Mouse (Mus musculus) c-Kit-negative CD71-positive TER-119-positive erythroid progenitor cells, embryonic 14.5 days (primary cell): ENCODE results near the gene Gabrp.
A peak's percentile ranks its signal among the peaks of the same experiment; 100 is the strongest.

Source experiments
- DNase-seq: peaks from one replicate; pipeline ENCODE4 v3.0.0-alpha.2; 2013; ENCODE audit warnings: low read depth, low spot score

The Gabrp gene

DNA sequence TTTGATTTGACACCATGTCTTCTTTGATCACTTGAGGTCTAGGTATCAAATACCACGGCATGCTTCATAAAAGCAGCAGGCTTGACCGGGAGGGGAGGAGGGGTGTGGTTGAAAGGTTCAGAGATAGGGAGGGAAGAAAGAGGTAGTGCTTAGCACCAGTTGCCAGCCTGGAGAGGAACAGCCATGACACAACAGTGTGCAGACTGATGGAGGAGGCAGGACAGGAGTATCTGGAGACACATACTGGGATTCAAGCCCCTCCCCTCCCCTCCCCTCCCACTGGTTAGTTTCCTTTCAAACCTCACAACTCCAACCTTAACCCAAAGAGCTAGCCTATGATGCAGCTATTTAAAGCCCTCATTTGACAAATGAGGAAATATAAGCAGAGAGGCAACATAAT lies 49.2 kb downstream of the Gabrp start:
- no peak for DNase-seq

DNA sequence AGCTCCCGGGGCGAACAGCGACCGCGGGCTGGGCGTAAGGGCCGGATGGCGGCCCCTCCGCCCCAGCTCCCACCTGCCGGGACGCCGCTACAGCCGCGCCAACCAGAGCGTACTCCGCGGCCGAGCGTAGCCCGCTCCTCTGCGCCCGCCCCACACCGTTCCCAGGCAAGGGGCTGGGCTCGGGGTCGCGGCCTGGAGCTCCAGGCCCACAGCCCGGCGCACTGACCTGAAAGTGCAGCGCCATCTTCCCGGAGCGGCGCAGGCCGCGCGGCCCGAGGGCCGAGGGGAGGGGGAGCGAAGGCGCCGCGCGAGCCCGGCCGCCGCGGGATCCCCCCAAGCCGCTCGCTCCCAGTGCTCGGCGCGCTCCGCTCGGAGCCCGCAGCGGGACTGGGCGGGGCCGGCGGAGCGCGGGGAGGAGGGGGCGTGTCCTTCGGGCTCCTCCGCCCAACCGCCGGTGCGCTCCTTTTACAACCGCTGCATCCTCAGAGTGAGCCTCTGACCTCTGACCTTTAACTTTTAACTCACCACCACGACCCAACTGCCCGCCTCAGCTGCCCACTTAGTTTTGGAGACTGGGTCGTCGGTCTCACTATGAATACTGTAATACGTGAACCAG lies 65.3 kb downstream of the Gabrp start, which contains the start of gene Ranbp17:
Gene Ranbp17 (minus strand): TSS at position 371 of the 616 bp plus-strand sequence.
- DNase-seq, result peak; percentile 44

DNA sequence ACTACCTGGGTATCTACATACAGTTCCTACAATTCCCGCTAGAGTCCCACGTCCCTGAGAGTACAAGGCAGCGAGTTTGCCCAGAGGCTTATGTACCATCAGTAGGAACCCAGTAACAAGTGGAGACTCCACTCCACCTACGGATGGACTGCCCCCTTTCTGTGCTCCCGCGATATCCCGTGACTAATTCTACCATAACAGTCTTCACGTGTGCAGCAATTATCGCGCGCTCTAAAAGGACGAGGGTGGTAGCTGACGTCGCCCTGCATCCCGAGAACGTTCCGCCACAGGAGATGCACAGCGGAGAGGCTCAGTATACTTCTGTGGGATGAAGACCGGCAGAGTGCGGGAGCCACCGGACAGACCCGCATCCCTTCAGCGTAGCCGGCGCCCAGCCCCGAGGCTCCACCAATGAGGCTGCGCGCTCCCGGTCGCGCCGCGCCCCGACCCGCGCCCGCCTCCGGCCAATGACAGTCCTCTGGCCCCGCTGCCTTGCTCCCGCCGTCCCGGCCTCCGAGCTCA lies 65.8 kb downstream of the Gabrp start:
- DNase-seq, result peak; percentile 31

DNA sequence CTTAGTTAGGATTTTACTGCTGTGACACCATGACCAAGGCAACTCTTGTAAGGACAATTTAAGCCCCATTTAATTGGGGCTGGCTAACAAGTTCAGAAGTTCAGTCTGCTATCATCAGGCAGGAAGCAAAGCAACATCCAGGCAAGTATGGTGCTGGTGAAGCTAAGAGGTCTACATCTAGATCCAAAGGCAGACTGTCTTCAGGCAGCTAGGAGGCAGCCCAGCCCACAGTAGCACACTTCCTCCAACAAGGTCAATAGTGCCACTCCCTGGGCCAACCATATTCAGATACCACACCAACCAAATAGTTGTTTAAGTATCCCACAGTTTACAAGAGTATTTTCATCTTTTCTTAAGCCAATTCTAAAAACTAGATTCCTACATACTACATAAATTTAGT lies 69.4 kb downstream of the Gabrp start:
- no peak for DNase-seq
